Mouse (Mus musculus) v-Abl transformed pro-B cells (cell line): ENCODE data around the gene Marc1.

ENCODE experiments used
- in situ Hi-C, 2 experiments: fragments of 400-800 bp; cut with MboI; formaldehyde crosslinking; loops; one replicate each; pipeline ENCODE4 v1.15.1; 2025; ENCODE audit not compliant: unreplicated experiment in 2 of 2

The Marc1 gene

DNA sequence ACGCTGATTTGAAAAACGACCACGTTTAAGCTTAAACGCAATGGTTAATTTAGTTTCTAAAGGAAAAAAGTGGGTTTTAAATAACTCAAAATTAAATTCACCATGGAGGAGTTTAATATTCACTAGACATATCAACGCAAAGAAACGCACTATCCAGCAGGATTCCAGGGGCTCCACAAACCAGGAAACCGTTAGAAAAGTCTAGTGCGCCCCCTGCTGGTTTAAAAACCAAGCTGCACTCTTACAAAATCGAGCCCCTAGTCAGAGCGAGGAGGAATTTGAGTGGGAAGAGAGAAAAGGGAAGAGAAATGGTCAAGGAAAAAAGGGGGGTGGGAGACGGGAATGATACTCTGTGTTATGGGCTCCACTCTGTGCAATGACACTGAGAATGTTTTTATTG lies 14.0 kb upstream of the Marc1 start:
- in situ Hi-C loops: loop anchor here (10.0 to 25.0 kb wide), 3 partner anchors 580 to 1887 kb away; partner anchors contain the start of gene Tgfb2 (in 2 of the 2)

DNA sequence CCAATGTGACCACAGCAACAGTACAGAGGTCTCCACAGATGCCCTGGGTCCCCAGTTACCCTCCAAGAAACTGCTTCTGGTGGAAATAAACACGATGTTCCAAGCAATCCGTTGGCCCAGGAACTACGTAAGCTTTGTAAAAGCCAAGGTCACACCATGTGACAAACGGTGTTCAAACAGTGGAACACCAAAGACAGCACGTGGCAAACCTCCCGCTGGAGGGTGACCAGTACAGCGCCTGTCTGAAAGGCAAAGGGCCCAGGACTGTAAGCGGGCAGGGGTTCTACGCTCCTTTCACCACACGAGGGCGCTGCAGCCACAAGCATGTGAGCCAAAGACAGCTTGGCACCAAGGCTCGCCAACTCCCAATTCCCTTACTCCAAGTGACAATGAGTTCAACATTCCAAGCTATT lies 13.3 kb upstream of the Marc1 start:
- in situ Hi-C loops: loop anchor here (5.0 to 10.0 kb wide), 3 partner anchors 368 to 690 kb away; no protein-coding TSS in a partner anchor

- in situ Hi-C loops: loop anchor here (5.0 to 10.0 kb wide), 3 partner anchors 370 to 692 kb away; no protein-coding TSS in a partner anchor
Observed at GRCm38 (mm10) chr1:184822678-184823077, 11.6 kb upstream of the Marc1 start.

DNA sequence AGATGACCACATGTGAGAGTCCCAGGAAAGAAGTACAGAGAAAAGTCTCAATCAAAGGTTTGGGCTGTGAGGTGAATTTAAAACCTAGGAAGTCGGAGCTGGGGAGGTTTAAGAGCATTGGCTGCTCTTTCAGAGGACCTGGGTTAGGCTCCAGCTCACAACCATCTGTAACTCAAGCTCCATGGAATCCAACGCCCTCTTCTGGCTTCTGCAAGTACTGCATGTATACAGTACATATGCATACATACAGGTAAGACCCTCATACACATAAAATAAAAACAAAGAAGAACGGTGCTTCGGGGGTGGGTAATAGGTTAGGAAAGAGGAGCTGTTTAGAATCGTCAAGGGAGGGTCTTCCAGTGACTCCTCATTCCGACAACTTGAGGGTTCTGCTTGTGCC lies 6.7 kb upstream of the Marc1 start:
- in situ Hi-C loops: no loop called here

GRCm38 (mm10) chr1:184811716-184812250 lies 670 bp upstream of the Marc1 start:
- in situ Hi-C loops: no loop called here

- in situ Hi-C loops: no loop called here
Observed at GRCm38 (mm10) chr1:184809578-184810001, 1.5 kb downstream of the Marc1 start.

DNA sequence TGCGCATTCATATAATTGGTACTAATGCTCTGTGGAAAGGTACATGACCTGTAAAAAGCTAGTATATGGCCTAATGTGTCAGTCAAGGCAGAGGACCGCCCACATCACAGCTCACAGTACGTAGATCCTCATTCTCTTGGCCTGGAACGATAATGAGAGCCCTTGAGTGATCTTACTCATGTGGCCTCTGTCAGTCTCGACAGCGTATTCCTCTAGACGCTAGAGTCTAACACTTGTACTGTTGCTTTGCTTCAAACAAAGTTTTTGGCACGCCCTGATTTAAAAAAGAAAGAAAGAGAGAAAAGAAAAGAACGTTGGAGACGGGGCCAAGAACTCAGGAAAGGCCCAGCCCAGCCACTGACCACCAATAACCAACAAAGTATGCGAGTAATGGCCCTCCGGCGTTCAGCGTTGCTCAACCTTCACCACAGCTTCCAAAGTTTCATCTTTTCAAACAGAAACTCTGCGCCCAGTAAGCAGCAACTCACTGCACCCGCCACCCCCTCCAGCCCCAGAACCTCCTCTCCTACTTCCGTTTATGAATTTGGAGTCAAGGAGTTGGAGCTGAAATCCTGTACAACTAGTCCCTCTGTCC lies 2.6 kb downstream of the Marc1 start:
- in situ Hi-C loops: no loop called here

DNA sequence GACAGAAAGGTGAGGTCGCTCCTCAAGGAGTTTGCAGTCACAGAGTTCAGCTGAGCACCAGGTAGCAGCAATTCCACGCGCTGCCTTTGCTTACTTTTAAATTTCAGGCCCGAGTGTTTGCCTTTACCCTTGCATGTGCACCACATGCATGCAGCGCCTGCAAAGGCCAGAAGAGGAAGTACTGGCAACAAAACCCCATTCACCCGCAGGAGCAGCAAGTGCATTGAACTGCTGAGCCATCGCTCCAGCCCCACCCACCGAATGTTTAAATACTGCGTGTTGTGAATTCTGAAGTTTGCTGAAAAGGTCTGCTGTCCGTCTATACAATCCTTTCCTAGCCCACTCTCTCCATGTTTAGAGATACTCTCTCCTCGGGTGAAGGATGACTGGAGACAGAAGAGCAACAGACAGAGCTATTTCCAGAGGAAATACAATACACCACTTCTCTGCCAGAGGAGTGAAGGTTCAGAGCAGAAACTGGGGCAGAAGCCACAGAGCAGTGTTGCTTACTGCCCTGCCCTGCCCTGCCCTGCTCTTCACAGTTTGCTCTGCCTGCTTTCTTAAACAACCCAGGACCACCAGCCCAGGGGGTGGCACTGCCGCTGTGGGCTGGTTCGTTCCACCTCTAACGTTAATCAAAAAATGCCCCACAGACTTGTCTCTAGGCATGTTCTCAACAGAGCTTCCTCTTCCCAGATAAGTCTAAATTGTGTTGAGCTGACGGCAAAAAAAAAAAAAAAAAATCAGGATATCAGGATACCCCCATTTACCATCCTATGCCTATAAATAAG lies 3.3 kb downstream of the Marc1 start:
- in situ Hi-C loops: no loop called here

DNA sequence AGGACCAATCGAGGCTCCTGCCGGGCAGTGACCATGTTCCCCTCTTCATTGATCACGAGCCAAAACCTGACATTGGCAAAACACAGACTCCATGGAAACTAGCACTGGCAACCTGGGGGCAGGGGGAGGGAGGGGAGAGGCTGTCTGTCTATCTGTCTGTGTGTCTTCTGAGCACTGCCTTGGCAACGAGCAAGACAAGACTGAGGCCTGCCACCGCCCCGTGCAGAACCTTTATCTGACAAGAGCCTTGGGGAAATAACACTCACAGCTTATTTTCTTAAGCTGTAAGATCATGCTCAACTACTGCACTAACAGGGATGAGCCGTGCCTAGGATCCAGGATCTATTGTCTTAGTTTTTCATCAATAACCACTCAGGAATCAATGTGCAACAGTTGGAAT lies 4.0 kb downstream of the Marc1 start:
- in situ Hi-C loops: no loop called here

DNA sequence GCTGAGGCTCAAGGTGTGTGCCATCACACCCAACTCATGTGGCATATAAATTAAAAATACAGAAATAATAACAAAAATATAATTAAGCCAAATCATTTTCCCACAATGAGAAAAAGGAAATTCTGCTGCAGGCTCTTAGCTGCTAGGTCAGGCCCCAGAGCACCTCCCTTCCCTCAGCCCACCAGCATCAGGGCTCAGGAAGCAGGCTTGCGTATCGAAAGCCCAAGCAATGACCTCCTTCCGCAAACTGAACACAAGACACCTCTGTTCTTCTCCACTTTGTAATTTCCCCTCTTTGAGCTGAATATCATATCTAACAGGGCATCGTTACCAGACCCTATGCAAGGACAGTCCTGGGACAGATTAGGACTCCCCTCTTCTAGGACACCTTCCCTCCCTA lies 5.4 kb downstream of the Marc1 start:
- in situ Hi-C loops: no loop called here

- in situ Hi-C loops: loop anchor here (5.0 kb wide), 1 partner anchor 526 kb away; no protein-coding TSS in a partner anchor
Observed at GRCm38 (mm10) chr1:184793163-184793876, 17.8 kb downstream of the Marc1 start.

- in situ Hi-C loops: loop anchor here (5.0 kb wide), 1 partner anchor 524 kb away; no protein-coding TSS in a partner anchor
Observed at GRCm38 (mm10) chr1:184791109-184791508, 20.0 kb downstream of the Marc1 start.

DNA sequence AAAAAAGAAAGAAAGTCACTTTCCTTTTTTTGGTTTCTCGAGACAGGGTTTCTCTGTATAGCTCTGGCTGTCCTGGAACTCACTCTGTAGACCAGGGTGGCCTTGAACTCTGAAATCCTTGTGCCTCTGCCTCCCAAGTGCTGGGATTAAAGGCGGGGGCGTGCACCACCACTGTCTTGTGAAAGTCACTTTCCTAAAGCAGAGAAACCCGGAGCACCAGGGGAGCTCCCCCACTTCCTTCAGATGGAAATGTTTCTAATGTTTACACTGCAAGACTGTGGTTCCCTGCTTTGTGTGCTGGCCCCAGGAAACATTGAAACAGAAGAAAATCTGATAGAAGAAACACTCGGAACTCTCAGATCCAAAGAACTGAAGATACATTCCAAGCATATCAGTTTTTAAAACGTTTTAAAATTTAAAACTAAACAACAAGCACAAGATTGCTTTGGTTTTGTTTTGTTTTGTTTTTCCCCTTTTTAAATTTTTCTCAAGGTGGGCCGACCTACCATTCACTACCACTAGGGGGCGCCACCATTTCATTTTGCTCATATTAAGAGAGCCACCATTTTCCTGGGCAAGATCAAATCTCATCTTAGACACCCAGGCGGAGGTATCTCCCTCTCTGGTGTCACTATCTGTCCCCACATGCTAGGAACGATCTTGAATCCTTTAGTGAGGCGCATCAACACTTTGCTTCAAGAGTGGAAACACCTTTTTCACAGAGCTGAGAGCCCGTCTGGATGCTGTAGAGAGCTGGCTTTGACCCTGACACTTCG lies 24.5 kb downstream of the Marc1 start:
- in situ Hi-C loops: no loop called here

GRCm38 (mm10) chr1:184783641-184784040 lies 27.5 kb downstream of the Marc1 start:
- in situ Hi-C loops: no loop called here

- in situ Hi-C loops: no loop called here
Observed at GRCm38 (mm10) chr1:184782161-184782513, 29.0 kb downstream of the Marc1 start.

GRCm38 (mm10) chr1:184781286-184782160 lies 29.6 kb downstream of the Marc1 start:
- in situ Hi-C loops: no loop called here

DNA sequence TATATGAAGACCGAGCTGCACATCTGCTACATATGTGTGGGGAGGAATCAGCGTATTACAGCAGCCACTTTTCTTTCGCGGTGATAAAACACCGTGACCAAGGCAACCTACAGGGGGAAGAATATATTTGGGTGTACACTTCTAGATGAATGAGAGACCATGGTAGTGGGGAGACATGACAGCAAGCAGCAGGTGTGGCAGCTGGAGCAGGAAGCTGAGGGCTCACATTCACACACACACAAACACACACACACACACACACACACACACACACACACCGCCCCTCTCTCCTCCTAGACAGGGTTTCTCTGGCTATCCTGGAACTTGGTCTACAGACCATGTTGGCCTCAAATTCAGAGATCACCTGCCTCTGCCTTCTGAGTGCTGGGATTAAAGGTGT lies 33.0 kb downstream of the Marc1 start:
- in situ Hi-C loops: no loop called here

GRCm38 (mm10) chr1:184777061-184777795 lies 33.9 kb downstream of the Marc1 start:
- in situ Hi-C loops: no loop called here

- in situ Hi-C loops: no loop called here
Observed at GRCm38 (mm10) chr1:184775289-184775688, 35.8 kb downstream of the Marc1 start.
